Mouse (Mus musculus) left cerebral cortex, adult 11 months (tissue): ENCODE data around the gene Lag3.

ENCODE experiments used
- DNase-seq: peaks from one replicate; pipeline ENCODE4 v3.0.0; 2022; ENCODE audit warnings: low spot score

Lag3 gene

GRCm38 (mm10) chr6:124858561-124859318 lies 52.8 kb downstream of the Lag3 start:
- no peak for DNase-seq

GRCm38 (mm10) chr6:124857840-124858530 lies 53.5 kb downstream of the Lag3 start:
- no peak for DNase-seq

- DNase-seq: peak; percentile 71
Measured at GRCm38 (mm10) chr6:124856916-124857839, 54.3 kb downstream of the Lag3 start, which contains the start of gene P3h3. P3h3 (minus strand) TSS chr6:124857752.

- DNase-seq: no peak
Measured at GRCm38 (mm10) chr6:124856321-124856720, 55.2 kb downstream of the Lag3 start.

- no peak for DNase-seq
Measured at GRCm38 (mm10) chr6:124854647-124855046, 56.9 kb downstream of the Lag3 start.
